Mouse (Mus musculus) cortical plate, adult 2 months (tissue): Measurements from ENCODE around the gene Tlcd2.

ENCODE experiments used
- CTCF ChIP-seq: fragments of 200-500 bp; IDR thresholded peaks from 2 replicates; pipeline ENCODE4 v1.5.1; 2011; ENCODE audit warnings: mild to moderate bottlenecking, control low read depth, low read length; ENCODE audit not compliant: insufficient read depth; ENCODE audit errors: extremely low read depth
- POLR2A ChIP-seq: fragments of 200-500 bp; IDR thresholded peaks from 2 replicates; pipeline ENCODE4 v1.6.1; 2011; ENCODE audit warnings: mild to moderate bottlenecking, low read length, control low read depth; ENCODE audit not compliant: insufficient read depth; ENCODE audit errors: extremely low read depth

GRCm38 (mm10) chr11:75513336-75513735, 51.8 kb downstream of the Tlcd2 start, which contains the start of gene Scarf1:
- TF ChIP-seq POLR2A (no peak), CTCF (no peak)
